Mouse (Mus musculus) lung, embryonic 14.5 days (tissue): ENCODE results near the gene Ccdc60. TPM values are rescaled to one million over a fixed set of nuclear protein-coding genes. Genes with fewer than 3 reads are reported as not detected.

Experiments
- ATAC-seq: fragments of 200-750 bp; cut with Nextera tagmentation; 2 replicates; pipeline ENCODE4 v1.8.0; 2017; ENCODE audit warnings: mild to moderate bottlenecking, moderate TSS enrichment, moderate library complexity; ENCODE audit not compliant: insufficient read depth
- DNase-seq: peaks from one replicate; pipeline ENCODE4 v3.0.0-alpha.2; 2015
- H3K27ac ChIP-seq: fragments of 300-500 bp; sonication (generic); 2 replicates; pipeline ENCODE4 v1.5.1; 2014; ENCODE audit warnings: low read depth, mild to moderate bottlenecking, moderate library complexity
- H3K27me3 ChIP-seq: fragments of 300-500 bp; sonication (generic); 2 replicates; pipeline ENCODE4 v1.6.1; 2014; ENCODE audit warnings: low read length, control low read depth; ENCODE audit not compliant: insufficient read depth
- H3K36me3 ChIP-seq: fragments of 300-500 bp; sonication (generic); 2 replicates; pipeline ENCODE4 v1.6.1; 2014; ENCODE audit warnings: control low read depth; ENCODE audit not compliant: insufficient read depth
- H3K4me1 ChIP-seq: fragments of 300-500 bp; sonication (generic); 2 replicates; pipeline ENCODE4 v1.6.1; 2014; ENCODE audit warnings: antibody characterized with exemption, control low read depth; ENCODE audit not compliant: insufficient read depth
- H3K4me2 ChIP-seq: fragments of 300-500 bp; sonication (generic); 2 replicates; pipeline ENCODE4 v1.6.1; 2014; ENCODE audit warnings: mild to moderate bottlenecking
- H3K4me3 ChIP-seq: fragments of 300-500 bp; sonication (generic); 2 replicates; pipeline ENCODE4 v1.5.1; 2014; ENCODE audit warnings: low read depth, low read length
- H3K9ac ChIP-seq: fragments of 300-500 bp; sonication (generic); 2 replicates; pipeline ENCODE4 v1.6.1; 2014
- H3K9me3 ChIP-seq: fragments of 300-500 bp; sonication (generic); 2 replicates; pipeline ENCODE4 v1.6.1; 2016; ENCODE audit warnings: low read depth, low read length, control low read depth
- CTCF ChIP-seq: IDR thresholded peaks from 2 replicates; pipeline ENCODE4 v1.5.1; 2016; ENCODE audit warnings: antibody characterized with exemption, low read depth
- WGBS: fragments of 180-500 bp; shearing (Covaris S2); extraction: QIAGEN DNeasy Blood & Tissue Kit; methylation state at CpG from one replicate; pipeline ENCODE4 v1.1.7; 2014; 5-methylcytosine and 5-hydroxymethylcytosine counted together
- polyA plus RNA-seq: library from polyadenylated mRNA; unstranded; fragments of >200 nt; fragmentation: Nextera tagmentation; extraction: Ambion mirVana; gene quantifications from 2 replicates; pipeline ENCODE4 v1.2.1, GENCODE M21; 2014

The Ccdc60 gene
- polyA plus RNA-seq, 1 experiment from 2014 or later, result 1.0 TPM

DNA sequence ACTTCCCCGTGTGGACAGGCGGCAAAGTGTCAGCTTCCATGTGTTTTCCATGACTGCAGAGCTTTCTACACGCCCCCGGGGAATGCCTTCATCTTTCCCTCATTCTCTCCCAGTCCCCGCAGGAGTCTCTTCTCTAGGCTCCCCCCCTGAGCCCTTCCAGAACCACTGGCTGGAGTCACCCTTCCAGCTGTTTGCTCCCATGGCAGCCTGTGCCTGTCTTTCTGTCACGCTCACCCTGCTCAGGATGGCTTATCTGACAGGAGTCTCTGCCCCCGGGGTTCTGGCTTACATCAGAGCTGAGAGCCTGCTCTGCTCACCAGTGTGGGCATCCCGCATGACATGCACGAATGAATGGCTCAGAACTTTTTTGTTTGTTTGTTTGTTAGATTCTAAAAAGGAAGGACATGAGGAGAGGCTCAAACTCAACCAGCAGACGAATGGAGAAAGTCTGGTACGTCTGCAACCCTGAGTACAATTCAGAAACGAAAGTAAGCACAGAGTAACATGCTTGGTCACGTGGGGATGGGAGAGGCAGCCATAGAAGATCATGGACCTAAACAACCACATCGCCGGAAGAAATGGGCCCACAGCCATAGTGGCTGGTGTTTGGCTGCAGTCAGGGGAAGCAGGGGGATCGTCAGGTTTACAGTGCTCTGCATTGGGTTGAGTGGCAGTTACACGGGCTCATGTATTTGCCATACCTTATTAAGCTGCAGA lies 17.1 kb downstream of the Ccdc60 start:
- WGBS, result 39% methylated on average over 17 of the region's 17 CpGs
- DNase-seq (peak; percentile 26), ATAC-seq (no peak)
- Histone ChIP-seq H3K9me3 (no peaks in the 10 kb centered on the region), H3K4me2 (peak overlapping the region; percentile 32), H3K27me3 (no peaks in the 10 kb centered on the region), H3K36me3 (no peaks in the 10 kb centered on the region), H3K4me3 (no peak overlapping the region), H3K9ac (no peak overlapping the region), H3K27ac (no peak overlapping the region), H3K4me1 (peaks cover 6% of the 10 kb centered on the region; the same call in 1 of the 2 replicates)
- no peak for TF ChIP-seq CTCF

DNA sequence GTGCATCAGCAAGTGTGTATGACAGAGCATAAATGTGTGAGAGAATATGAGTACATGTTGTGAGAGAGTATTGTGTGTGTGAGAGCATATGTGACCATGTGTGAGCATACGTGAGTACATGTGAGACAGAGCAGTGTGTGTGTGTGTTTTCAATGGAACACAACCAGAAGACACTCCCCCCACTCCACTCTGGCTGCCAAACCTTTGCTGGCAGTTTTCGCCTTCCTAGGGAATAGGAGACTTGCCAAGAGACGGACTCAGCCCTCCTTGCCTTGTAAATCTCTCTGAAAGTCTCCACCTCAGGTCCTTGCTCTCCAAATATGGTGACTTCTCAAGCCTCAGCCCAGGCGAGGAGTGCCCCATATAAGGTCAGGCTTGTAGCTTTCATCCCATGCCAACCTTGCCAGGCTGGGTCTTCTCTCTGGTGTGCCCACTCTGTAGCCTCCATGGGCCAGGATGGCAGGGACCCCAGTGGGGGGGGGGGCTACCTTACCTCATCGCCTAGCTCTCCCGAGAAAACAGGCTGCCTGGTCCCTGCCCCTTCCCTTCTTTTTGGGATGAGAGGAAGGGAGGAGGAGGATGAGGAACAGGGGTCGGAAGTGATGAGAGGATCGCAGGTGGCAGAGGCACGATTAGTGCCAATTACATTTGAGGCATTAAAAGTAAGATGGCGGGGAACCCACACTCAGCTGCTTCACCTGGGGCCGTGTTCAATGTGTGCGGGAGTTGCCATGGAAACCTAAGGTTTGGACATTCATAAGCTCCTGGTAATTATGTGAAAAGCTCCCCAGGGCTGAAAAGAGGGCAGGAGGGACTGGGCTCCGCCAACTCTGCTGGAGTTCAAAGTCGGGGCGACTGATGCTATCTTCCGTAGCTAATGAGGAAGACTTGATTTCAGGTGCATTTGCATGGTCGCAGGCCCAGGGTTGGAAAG lies 19.3 kb downstream of the Ccdc60 start:
- no peak for TF ChIP-seq CTCF
- no peaks in the 10 kb centered on the region for H3K27me3 ChIP-seq
- H3K4me3 ChIP-seq, result no peak overlapping the region
- H3K4me1 ChIP-seq, result peaks cover 3% of the 10 kb centered on the region; the same call in 1 of the 2 replicates
- no peak overlapping the region for H3K4me2 ChIP-seq
- 78% methylated on average over 17 of the region's 17 CpGs for WGBS
- H3K36me3 ChIP-seq, result no peaks in the 10 kb centered on the region
- H3K27ac ChIP-seq, result no peak overlapping the region
- H3K9me3 ChIP-seq, result no peaks in the 10 kb centered on the region
- DNase-seq, result peak; percentile 42
- 0 out of 2 replicates have a peak, but pooled peaks have one; percentile 35 for ATAC-seq
- H3K9ac ChIP-seq, result no peak overlapping the region

DNA sequence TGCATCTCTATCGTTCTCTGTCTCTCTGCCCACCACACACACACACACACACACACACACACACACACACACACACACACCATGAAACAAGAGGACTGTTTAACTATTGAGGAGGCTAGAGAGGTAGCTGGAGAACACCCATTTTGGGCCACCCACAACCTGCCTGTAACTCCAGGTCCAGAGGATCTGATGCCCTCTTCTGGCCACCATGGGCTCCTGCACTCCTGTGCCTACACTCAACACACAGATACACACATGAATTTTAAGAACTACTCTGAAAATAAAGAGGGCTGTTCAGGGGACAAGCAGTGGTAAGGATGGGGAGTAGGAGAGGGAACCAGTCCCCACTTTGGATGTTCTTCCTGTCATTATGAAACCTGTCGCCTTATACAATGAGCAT lies 26.1 kb downstream of the Ccdc60 start:
- H3K4me1 ChIP-seq, result no peaks in the 10 kb centered on the region
- H3K4me2 ChIP-seq, result no peak overlapping the region
- 81% methylated on average over 2 of the region's 2 CpGs for WGBS
- no peaks in the 10 kb centered on the region for H3K36me3 ChIP-seq
- ATAC-seq, result no peak
- H3K9ac ChIP-seq, result no peak overlapping the region
- H3K4me3 ChIP-seq, result no peak overlapping the region
- TF ChIP-seq CTCF, result no peak
- H3K27me3 ChIP-seq, result no peaks in the 10 kb centered on the region
- no peak for DNase-seq
- H3K9me3 ChIP-seq, result no peaks in the 10 kb centered on the region
- no peak overlapping the region for H3K27ac ChIP-seq

DNA sequence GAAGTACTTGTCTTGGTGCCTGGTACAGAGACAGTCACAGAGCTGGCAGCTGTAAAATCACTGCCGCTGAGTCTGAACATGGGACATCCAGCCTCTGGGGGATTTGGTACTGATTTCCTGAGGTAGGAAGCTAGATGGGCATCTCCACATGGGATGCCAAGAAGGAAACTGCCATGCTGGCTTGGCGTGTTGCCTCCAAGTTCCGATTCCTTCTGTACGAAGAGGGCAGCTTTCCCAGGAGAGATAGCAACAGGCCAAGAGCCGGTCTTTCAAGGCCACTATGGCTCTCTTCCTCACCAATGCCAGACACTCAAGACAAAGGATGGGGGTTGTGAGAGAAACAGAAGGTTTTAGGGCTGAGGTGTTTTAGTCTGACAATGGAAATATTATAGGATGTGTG lies 26.8 kb downstream of the Ccdc60 start:
- Histone ChIP-seq H3K36me3 (no peaks in the 10 kb centered on the region), H3K9ac (no peak overlapping the region), H3K4me2 (no peak overlapping the region), H3K4me1 (no peaks in the 10 kb centered on the region), H3K9me3 (no peaks in the 10 kb centered on the region), H3K27me3 (no peaks in the 10 kb centered on the region), H3K27ac (no peak overlapping the region), H3K4me3 (no peak overlapping the region)
- ATAC-seq (no peak), DNase-seq (no peak)
- no peak for TF ChIP-seq CTCF
- WGBS, result 93% methylated on average over 5 of the region's 5 CpGs

DNA sequence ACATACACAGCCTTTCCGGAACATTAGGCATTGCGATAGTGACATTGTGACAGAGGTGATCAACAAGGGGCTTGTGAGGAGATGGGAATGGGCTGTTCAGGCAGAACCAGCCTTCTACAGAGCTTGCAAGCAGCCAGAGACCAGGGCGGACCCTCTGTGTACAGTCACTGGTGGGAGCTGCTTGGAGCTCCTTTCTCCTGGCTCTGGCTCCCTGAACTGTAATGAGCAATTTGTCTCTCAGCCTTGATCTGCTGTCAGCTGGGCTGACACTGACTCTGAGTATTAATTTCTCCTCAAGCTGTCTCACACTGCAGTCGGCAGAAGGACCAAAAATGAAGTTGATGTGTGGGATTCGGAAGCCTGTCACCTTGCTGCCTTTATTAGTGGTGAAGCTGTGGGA lies 28.4 kb downstream of the Ccdc60 start:
- 50% methylated on average over 5 of the region's 5 CpGs for WGBS
- TF ChIP-seq CTCF, result no peak

DNA sequence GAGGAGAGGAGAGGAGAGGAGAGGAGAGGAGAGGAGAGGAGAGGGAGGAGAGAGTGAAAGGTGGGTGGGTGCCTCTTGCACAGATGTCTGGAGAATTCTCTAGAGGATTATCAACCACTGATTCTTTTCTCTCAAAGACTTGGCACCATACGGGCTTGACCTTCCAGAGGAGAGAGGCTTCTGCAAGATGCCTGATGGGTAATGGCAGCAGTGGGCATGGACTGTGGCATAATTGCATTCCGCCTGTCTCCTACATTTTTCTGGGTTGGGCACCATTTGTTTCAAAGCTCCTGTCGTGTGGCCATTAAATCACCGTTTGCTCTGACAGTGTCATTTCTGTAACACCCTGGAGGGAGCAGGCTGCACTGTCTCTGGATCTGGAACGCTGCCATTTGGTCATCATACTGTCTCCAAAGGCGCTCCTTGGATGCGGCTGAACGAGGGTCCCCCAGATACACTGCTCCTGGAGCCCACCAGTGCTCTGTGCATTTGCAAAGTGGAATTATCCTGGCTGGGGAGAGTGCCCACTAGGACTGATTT lies 30.4 kb downstream of the Ccdc60 start:
- DNase-seq, result no peak
- TF ChIP-seq CTCF, result no peak
- no peak overlapping the region for H3K27ac ChIP-seq
- no peak overlapping the region for H3K4me2 ChIP-seq
- no peak overlapping the region for H3K4me3 ChIP-seq
- no peaks in the 10 kb centered on the region for H3K9me3 ChIP-seq
- no peaks in the 10 kb centered on the region for H3K27me3 ChIP-seq
- H3K4me1 ChIP-seq, result no peaks in the 10 kb centered on the region
- WGBS, result 44% methylated on average over 8 of the region's 8 CpGs
- no peak overlapping the region for H3K9ac ChIP-seq
- no peaks in the 10 kb centered on the region for H3K36me3 ChIP-seq
- ATAC-seq, result no peak

More for the DNA sequence above, 28.4 kb downstream of the Ccdc60 start:
- H3K9me3 ChIP-seq, result no peaks in the 10 kb centered on the region
- no peaks in the 10 kb centered on the region for H3K4me1 ChIP-seq
- no peak overlapping the region for H3K9ac ChIP-seq
- H3K4me3 ChIP-seq, result no peak overlapping the region
- ATAC-seq, result no peak
- DNase-seq, result no peak
- no peak overlapping the region for H3K27ac ChIP-seq
- H3K4me2 ChIP-seq, result no peak overlapping the region
- H3K27me3 ChIP-seq, result no peaks in the 10 kb centered on the region
- no peaks in the 10 kb centered on the region for H3K36me3 ChIP-seq

DNA sequence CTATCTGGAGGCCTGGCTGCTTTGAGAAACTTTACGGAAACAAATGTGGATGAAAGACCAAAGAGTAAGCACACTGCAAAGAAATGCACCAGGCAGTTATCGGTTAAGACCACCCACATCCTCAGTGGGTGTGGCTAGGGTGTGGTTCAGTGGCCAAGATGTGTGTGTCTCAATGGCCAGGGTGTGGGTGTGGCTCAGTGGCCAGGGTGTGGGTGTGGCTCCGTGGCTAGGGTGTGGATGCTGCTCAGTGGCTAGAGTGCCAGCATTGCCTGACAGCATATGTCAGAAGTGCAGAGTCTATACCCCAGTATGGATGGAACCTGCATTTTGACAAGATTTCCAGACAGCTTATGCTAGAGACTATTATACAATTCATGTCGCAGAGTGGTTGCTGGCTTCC lies 34.9 kb downstream of the Ccdc60 start:
- Histone ChIP-seq H3K9ac (no peak overlapping the region), H3K27ac (no peak overlapping the region), H3K4me3 (no peak overlapping the region), H3K4me1 (no peaks in the 10 kb centered on the region), H3K36me3 (no peaks in the 10 kb centered on the region), H3K27me3 (no peaks in the 10 kb centered on the region), H3K9me3 (no peaks in the 10 kb centered on the region), H3K4me2 (no peak overlapping the region)
- TF ChIP-seq CTCF, result no peak
- no peak for ATAC-seq
- no peak for DNase-seq
- 72% methylated on average over 4 of the region's 4 CpGs for WGBS
